Mouse (Mus musculus) large intestine, adult 2 months (tissue): ENCODE results near the gene Gpank1. TPM values are rescaled to one million over a fixed set of nuclear protein-coding genes. Genes with fewer than 3 reads are reported as not detected.

Source experiments
- DNase-seq: peaks from one replicate; pipeline ENCODE4 v3.0.0-alpha.2; 2012; ENCODE audit warnings: low read depth, low spot score
- WGBS: fragments of 180-500 bp; shearing (Covaris S2); methylation state at CpG from one replicate; pipeline ENCODE4 v1.1.7; 2018; 5-methylcytosine and 5-hydroxymethylcytosine counted together
- polyA plus RNA-seq: library from polyadenylated mRNA; depleted of rRNA; stranded (reverse); fragments of >200 nt; gene quantifications from 2 replicates; pipeline ENCODE4 v1.2.3, GENCODE M21; 2012

Gpank1 gene
- polyA plus RNA-seq, 1 experiment: 18.4 TPM

DNA sequence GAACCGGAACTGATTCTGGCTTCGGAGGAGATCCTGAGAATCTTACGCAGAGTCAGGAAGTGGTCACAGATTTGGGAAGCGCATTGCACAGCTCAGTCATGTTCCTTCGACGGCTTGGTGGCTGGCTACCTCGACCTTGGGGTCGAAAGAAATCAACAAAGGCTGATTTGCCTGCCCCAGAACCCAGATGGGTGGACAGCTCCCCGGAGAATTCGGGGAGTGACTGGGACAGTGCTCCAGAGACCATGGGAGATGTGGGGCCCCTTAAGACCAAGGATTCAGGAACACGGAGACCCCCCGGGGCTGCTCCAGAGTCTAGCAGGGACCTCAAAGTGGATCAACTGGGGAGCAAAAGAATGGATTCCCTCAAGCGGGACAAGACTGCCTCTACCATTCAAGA is 5.8 kb downstream of the Gpank1 start:
- WGBS: 40% methylated on average over 13 of the region's 13 CpGs
- no peak for DNase-seq

GRCm38 (mm10) chr17:35128996-35129395 is 7.7 kb downstream of the Gpank1 start:
- no peak for DNase-seq
- 71% methylated on average over 11 of the region's 11 CpGs for whole genome bisulfite sequencing

GRCm38 (mm10) chr17:35131038-35131437 is 9.8 kb downstream of the Gpank1 start:
- WGBS: 86% methylated on average over 8 of the region's 8 CpGs
- no peak for DNase-seq

DNA sequence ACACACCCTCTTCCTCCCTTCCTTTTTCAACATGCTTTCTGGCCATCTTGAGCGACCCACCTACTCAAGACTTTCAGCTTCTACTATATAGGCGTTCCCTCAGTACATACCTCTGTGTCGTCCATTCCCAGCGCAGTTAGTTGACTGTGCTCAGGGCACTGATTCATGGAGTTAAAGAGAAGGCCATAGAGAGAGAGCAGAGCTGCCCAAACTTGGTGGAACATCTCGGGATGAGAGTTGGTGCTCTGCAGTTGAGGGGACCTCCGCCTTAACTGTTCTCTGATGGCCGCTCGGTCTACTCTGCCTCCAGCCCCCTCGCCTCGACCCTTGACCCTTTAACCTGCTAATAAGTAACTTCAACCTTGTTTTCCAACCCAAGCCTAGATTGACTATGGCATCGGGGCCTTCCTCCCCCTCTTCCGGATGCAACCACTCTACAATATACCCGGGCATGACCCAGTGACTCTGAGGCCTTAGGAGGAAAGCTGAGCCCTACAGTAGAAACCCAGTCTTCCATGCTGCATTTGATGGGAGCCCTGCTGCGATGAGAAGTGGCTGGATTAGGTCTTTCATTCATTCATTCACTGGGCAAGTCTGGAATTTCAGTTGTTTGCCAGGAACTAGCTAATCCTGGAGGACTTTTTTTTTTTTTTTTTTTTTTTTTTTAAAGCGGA is 10.4 kb downstream of the Gpank1 start, which contains the start of gene Apom:
Gene Apom, minus strand, starts transcription at position 551 of the 674 bp plus-strand sequence.
- no peak for DNase-seq
- 59% methylated on average over 15 of the region's 15 CpGs for WGBS

DNA sequence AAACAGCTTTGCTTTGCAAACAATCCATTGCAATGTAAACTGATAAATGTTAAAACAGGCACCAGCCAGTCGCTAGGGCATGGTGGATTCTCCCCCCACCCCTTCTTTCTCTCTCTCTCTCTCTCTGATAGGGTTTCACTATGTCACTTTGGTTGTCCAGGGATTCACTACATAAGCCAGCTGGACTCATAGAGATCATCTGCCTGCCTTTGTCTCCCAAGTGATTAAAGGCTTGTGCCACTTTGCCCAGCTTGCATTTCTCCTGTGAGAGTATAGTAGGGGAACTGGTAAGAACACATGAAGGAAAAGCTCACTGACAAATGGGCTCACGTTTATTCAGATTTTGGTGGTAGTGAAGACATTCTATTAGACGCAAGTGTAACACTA is 10.9 kb downstream of the Gpank1 start:
- no peak for DNase-seq
- 55% methylated on average over 3 of the region's 3 CpGs for WGBS

GRCm38 (mm10) chr17:35133517-35133916 is 12.3 kb downstream of the Gpank1 start:
- WGBS: 93% methylated on average over 7 of the region's 7 CpGs
- no peak for DNase-seq

- no peak for DNase-seq
- under 1% methylated on average over 66 of the region's 66 CpGs for WGBS
Measured at GRCm38 (mm10) chr17:35134801-35135590, 13.7 kb downstream of the Gpank1 start, which contains the start of gene Bag6. Bag6 (plus strand) TSS chr17:35135178.

DNA sequence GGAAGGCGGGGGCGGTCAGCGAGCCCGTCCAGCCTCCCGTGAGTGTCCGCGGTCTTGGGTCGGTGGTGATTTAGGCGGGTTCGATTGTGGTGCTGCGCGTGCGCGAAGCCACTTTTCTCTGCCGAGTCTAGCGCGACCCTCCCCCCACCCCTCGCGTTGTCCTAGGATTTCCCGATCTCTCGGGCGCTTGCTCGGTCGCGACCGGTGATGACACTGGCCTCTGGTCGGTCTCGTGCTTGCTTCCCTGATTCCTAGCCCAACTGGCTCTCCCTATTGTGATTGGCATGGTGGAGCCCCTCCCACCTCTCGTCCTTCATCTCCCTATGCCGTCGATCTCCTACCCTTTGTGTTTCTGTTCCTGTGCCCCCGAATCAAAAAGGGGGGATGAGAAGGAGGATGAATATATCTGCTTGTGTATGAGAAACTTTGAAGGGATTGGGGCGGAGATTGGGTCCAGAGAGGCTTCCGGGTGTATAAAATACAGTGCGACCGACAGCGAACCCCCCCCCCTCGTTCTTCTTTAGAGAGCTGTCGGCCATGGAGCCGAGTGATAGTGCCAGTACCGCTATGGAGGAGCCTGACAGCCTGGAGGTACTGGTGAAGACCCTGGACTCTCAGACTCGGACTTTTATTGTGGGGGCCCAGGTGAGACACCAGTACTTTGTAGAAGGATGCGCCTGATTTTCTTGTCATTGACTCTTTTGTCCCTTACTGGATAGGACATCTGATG is 14.5 kb downstream of the Gpank1 start:
- DNase-seq: no peak
- under 1% methylated on average over 43 of the region's 43 CpGs for WGBS

DNA sequence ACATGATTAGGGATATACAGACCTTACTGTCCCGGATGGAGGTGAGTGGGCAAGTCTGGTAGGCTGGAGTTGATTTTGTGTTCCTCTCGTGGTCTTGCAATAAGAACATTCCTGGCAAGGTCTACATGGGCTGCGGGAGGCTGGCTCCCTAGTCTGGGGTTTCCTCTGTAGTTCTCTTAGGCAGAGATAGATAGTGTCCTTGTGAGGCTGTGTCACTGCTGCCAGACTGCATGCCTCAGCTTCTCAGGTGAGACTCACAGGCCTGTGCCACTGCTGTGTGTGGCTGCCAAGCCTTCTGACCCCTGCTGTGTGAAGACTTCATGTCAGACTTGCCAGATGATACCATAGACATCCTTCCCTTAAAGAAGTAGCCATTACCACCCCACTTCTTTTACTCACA is 18.0 kb downstream of the Gpank1 start:
- 90% methylated on average over 3 of the region's 3 CpGs for WGBS
- DNase-seq: no peak

DNA sequence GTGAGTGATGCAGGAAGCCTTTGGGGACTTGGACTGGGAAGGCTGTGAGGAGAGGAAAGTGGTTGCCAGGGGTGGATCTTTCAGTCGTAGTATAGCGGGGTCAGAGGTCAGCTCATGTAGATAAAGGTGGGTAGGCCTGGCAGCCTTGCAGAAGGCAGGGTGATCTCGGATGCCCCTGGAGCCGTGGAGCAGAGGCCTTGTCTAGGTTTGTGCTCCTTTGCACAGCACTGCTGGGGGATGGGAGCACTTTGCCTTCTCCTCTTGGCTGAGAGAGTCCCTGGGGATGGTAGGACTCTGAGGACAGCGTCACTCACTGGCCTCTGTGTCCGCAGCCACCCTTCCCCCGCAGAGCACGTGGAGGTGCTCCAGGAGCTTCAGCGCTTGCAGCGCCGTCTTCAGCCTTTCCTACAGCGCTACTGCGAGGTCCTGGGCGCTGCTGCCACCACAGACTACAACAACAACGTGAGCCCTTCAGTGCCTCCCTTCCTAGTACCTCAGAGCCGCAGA is 19.3 kb downstream of the Gpank1 start:
- no peak for DNase-seq
- WGBS: 77% methylated on average over 16 of the region's 16 CpGs

DNA sequence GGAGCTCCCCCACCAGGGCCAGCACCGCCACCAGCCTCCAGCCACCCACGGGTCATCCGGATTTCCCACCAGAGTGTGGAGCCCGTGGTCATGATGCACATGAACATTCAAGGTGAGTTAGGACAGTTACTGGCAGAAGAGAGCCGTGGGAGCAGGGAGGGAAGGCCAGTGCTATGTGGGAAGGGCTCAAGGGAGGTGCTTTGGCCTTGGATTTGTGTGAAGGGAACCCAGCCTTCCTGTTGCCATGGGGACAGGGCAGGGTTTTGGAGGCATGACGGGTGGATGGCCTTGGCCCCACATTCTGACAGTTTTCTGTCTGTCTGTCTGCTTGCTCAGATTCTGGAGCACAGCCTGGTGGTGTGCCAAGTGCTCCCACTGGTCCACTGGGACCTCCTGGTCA is 20.7 kb downstream of the Gpank1 start:
- no peak for DNase-seq
- WGBS: 76% methylated on average over 6 of the region's 6 CpGs

- WGBS: 80% methylated on average over 5 of the region's 5 CpGs
- no peak for DNase-seq
Measured at GRCm38 (mm10) chr17:35146139-35146538, 24.9 kb downstream of the Gpank1 start.

- no peak for DNase-seq
Measured at GRCm38 (mm10) chr17:35147348-35147747, 26.1 kb downstream of the Gpank1 start.

DNA sequence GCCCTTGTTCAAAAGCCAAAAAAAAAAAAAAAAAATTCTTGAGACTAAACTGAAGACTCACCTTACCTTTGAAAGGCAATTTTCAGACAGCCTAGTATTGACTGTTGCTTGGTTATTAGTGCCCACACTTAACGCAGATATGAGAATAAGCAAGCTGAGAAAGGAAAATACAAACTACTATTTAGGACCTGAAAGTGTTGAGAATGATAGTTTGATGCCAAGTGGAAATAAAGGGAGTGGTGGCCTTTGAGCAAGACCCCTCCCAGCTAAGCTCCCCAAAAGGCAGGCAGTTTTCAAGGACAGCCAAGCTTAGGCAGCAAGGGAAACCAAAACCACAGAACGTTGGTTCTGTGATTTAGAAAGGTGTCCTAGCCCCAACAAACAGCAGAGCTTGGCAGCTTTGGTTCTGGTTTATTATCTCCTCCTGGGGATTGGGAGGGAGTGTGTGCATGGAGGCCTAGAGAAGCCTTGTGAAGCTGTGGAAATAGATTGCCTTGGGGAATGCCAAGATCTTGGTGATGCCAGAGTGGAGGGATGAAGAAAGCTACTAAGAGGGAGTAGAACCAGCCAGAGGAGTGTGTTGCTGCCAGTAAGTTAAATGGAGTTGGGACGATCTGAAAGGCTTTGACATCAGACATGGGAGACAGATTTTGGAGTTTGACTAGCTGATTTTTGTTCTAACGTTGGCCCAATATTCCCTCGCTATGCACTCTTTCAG is 26.8 kb downstream of the Gpank1 start:
- DNase-seq: no peak
- 47% methylated on average over 5 of the region's 5 CpGs for WGBS

More at GRCm38 (mm10) chr17:35147348-35147747, 26.1 kb downstream of the Gpank1 start:
- 38% methylated on average over 3 of the region's 3 CpGs for WGBS

GRCm38 (mm10) chr17:35152121-35152520 is 30.9 kb downstream of the Gpank1 start:
- DNase-seq: no peak
- WGBS: 77% methylated on average over 4 of the region's 4 CpGs

DNA sequence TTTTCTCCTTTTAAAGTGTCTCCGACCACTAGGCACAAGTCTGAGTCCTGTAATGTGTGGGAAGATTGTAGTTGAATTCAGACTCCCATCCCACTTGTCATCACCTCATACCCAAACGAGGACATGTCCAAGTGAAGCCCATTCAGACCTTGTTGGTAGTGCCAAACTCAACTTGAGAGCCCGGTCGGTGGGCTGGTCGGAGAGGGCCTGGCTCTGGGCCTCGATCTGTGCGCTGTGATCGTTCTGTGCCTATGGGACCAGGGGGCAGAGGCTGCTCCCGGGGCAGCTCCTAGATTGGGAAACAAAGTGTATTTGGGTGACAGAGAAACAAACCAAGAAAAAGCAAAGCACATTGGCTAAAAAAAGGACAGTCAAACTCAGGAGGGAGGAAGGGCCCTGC is 31.8 kb downstream of the Gpank1 start:
- WGBS: 84% methylated on average over 9 of the region's 9 CpGs

GRCm38 (mm10) chr17:35153931-35154330 is 32.7 kb downstream of the Gpank1 start:
- 72% methylated on average over 4 of the region's 4 CpGs for WGBS
- no peak for DNase-seq

More for the DNA sequence above, 31.8 kb downstream of the Gpank1 start:
- no peak for DNase-seq

GRCm38 (mm10) chr17:35154616-35155015 is 33.4 kb downstream of the Gpank1 start:
- WGBS: 87% methylated on average over 7 of the region's 7 CpGs
- DNase-seq: no peak

DNA sequence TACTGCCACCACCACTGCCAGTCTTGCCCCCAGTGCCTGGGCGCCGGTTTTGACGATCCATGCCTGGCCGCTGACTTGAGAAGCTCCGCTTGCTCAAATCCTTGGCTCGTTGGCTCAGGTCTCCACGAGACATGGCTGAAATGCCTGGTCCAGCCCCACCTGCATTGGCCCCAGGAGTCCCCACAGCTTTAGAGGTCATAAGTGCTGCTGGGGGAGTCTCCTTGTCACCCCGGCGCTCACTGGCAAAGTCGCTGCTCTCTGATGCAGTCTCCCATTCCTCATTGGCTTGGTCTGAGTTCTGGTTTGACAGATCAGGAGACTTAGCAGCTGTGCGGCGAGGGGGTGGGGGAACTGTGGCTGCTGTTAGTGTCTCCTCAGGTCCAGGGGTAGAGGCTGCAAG is 34.2 kb downstream of the Gpank1 start:
- DNase-seq: no peak
- WGBS: 88% methylated on average over 12 of the region's 12 CpGs
